Mouse (Mus musculus): ENCODE measurements around the gene Gm26727. TPM values are rescaled to one million over a fixed set of nuclear protein-coding genes. Genes with fewer than 3 reads are reported as not detected.
A peak's percentile ranks its signal among the peaks of the same experiment; 100 is the strongest.
"Not testable (repeated sequence)": the region's sequence is repeated elsewhere in the genome, so short reads cannot be mapped to it uniquely, and the experiment has no call there.

Gene Gm26727
- not detected for total RNA-seq (2021)
- long read RNA-seq, experiment 1 = 0 reads
- long read RNA-seq, experiment 2 = 0 reads

DNA sequence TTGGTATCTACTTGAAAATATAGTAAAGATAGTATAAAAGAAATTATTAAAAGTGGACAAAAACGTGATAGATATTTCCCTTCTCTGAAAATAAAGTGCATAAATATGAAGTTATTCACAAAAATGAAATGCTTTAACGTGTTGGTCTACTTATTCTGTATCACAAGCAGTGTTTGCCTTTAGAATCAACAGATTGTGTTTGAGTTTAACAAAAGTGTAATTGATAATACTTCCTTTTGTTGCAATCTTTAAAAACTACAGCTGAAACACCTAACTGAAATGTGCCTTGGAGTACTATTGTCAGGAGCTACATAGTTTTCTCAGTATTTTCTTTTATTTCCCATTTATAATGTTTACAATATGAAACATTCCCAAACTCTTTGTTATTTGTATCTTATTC lies at the start of gene Gm26727:
TSS of gene Gm26727 (minus strand) at position 101 of the 400 bp plus-strand sequence.
- no peak within 1 kb of the TSS for H3K4me3 ChIP-seq
- no peak for TF ChIP-seq CTCF (IDR thresholded peaks at IDR 0.05)
- DNase-seq (ENCODE audit: extremely low spot score in 1 of 2, low spot score in 2 of 2) = no peak
- H3K27ac ChIP-seq = no peak within 1 kb of the TSS
- intact Hi-C loops (cut with DNase I) = no loop called here

DNA sequence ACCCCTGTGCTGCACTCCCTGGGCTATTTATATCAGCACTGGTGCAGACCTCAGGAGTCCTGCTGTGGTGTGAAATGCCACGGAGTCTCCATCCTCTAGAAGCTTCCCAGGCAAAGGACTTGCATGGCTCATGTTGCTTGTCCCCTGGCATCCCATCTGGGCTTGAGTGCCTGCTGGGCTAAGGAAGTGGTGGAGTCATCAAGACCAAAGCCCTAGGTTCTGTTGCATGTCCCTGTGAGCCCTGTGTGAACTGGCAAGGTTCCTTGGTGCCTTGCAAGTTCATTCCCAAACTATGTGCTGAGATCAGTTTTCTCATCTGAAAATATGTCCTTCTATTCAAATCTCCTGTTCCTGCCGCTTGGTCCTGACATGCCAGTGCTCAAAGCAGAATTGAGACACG lies 48.1 kb upstream of the Gm26727 start:
- TF ChIP-seq CTCF (IDR thresholded peaks at IDR 0.05) = no peak
- H3K4me3 ChIP-seq = no peak overlapping the region
- no peak for DNase-seq (ENCODE audit: extremely low spot score in 1 of 2, low spot score in 2 of 2)
- no peak overlapping the region for H3K27ac ChIP-seq
- intact Hi-C loops (cut with DNase I) = no loop called here

DNA sequence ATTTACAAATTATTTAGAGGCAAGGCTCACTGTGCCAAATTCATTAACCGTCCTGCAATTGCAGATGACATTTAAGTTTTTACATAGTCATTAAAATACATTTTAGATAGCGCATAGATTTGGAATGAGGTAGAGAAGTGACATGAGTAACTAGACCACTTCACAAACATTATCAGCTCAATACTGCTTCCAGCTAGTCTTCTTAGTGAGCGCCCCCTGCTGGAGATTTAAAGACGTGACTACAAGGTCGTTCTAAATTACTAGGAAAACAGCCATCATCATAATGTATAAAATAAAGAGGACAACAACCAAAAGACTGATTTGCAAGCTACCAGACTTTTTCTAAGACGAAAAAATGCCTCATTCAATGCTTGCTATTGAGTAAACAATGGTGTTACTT lies 44.8 kb upstream of the Gm26727 start:
- no peak overlapping the region for H3K27ac ChIP-seq
- intact Hi-C loops (cut with DNase I) = loop anchor here (5.0 to 10.0 kb wide), 3 partner anchors 250 to 653 kb away; no protein-coding TSS in a partner anchor
- TF ChIP-seq CTCF (IDR thresholded peaks at IDR 0.05) = peak; percentile 75
- peak in 1 of 2 experiments; percentile 35 for DNase-seq (ENCODE audit: extremely low spot score in 1 of 2, low spot score in 2 of 2)
- no peak overlapping the region for H3K4me3 ChIP-seq

DNA sequence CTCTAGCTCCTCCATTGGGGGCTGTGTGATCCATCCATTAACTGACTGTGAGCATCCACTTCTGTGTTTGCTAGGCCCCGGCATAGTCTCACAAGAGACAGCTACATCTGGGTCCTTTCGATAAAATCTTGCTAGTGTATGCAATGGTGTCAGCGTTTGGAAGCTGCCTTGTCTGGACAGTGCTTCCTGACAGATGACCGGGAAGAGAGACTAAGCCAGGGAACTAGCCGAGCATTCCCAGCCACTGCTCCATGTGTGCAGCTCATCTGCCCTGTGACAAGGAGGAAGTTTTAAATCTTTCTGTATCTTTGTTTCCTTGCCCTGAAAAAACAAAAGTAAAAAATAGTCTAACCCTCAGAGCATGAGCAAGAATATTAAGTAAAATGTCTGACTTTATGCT lies 37.0 kb upstream of the Gm26727 start:
- not testable (repeated sequence) for H3K27ac ChIP-seq; DNase-seq (ENCODE audit: extremely low spot score in 1 of 2, low spot score in 2 of 2); H3K4me3 ChIP-seq
- intact Hi-C loops (cut with DNase I) = loop anchor here (10.0 kb wide), 1 partner anchor 645 kb away; no protein-coding TSS in a partner anchor

DNA sequence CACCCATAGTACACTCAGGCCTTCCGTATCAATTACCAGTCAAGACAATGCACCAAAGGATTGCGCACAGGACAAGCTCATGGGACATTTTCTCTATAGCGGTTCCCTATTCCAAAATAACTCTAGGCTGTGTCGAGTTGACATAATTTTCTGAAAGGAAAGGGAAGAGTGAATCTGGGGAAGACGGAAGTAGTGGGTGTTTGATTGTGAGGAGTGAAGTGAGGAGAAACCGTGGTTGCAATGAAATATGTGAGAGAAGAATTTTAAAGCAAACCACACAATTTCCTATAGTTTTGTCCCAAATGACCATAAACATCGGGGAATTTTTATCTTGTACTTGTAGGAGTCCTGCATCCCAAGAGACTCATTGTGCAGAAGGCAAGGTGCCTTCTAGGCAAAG lies 34.1 kb upstream of the Gm26727 start:
- no peak overlapping the region for H3K4me3 ChIP-seq
- DNase-seq (ENCODE audit: extremely low spot score in 1 of 2, low spot score in 2 of 2) = no peak
- TF ChIP-seq CTCF (IDR thresholded peaks at IDR 0.05) = no peak
- intact Hi-C loops (cut with DNase I) = no loop called here
- H3K27ac ChIP-seq = no peak overlapping the region

DNA sequence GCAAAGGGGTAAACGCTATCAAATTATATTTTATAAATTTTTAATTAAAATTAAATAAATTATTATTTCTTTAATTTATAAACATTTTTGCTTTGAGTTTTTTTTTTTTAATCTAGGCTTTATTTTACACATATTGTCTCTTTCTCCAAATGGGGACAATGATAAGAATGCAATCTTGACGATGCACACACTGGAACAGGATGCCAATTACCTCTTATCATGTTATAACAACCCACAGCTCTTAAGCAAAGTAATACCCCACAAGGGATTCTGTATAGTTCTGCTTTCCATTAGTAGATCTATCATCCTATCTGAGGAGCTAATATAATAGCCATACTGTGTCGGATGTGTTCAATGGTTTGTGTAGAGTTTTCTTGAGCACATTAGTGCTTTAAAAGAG lies 27.9 kb upstream of the Gm26727 start:
- no peak overlapping the region for H3K4me3 ChIP-seq
- H3K27ac ChIP-seq = no peak overlapping the region
- intact Hi-C loops (cut with DNase I) = no loop called here
- no peak for DNase-seq (ENCODE audit: extremely low spot score in 1 of 2, low spot score in 2 of 2)
- no peak for TF ChIP-seq CTCF (IDR thresholded peaks at IDR 0.05)

DNA sequence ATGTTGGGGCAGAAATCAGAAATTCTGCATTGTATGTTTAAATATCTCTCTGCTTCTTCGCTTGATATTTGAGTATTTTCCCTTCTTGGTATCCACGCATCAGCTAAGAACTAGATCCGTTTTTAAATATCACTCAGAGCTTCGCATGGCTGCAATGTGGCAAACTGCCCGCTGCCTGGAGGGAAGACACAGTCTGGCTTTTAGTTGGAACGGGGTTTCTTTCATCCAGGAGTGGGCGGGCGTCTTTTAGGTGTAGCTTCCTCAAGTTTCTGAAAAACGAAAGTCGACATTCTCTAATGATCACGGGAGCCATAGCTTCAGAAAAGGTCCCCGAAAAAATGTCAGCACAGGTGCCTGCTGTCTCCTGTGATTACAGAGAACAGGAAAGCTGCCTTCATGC lies 14.2 kb upstream of the Gm26727 start:
- intact Hi-C loops (cut with DNase I) = no loop called here
- Histone ChIP-seq H3K4me3 (peak overlapping the region; percentile 32), H3K27ac (no peak overlapping the region)
- DNase-seq (ENCODE audit: extremely low spot score in 1 of 2, low spot score in 2 of 2) = peak; percentile 18 to 43
- no peak for TF ChIP-seq CTCF (IDR thresholded peaks at IDR 0.05)

DNA sequence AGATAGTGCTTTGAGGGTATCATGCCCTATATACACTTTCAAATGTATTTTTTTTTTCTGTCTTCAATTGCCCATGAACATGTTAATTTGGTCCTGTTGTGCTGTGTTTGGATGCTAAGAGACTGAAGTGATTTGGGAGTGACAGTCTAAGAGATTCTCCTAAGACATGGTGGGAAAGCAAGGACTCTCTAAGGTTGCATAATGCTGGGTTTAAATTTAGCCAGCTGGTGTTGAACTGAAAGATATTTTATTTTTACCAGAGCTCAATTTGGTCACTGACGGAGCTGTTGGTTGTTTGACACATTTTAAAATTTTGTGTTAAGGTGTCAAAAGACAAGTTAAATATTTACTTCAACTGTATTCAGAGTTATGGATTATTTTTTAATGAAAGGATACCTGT lies 13.8 kb upstream of the Gm26727 start:
- no peak for TF ChIP-seq CTCF (IDR thresholded peaks at IDR 0.05)
- Histone ChIP-seq H3K4me3 (peak overlapping the region; percentile 32), H3K27ac (no peak overlapping the region)
- DNase-seq (ENCODE audit: extremely low spot score in 1 of 2, low spot score in 2 of 2) = no peak
- intact Hi-C loops (cut with DNase I) = no loop called here

DNA sequence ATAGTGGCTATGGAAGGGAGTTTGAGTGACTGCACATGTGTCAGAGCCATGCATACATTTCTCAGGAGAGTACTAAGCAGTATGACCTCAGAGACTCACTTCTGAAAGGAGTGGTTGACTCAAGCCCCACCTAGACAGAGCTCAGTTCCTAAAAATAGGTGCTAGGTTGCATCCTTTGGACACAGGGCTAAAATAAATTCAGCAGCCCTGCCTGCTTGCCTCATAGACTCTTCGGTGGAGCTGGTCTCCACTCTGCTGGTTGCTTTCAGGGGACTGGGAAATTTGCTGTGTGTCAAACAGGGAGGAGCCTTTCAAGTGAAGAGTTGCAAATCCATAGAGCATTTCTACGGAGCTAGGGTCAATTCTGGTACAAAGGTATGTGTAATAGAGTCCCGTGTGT lies 12.8 kb upstream of the Gm26727 start, which contains the start of gene Xirp2:
TSS of gene Xirp2 (plus strand) at position 223 of the 400 bp plus-strand sequence.
- intact Hi-C loops (cut with DNase I) = no loop called here
- no peak for DNase-seq (ENCODE audit: extremely low spot score in 1 of 2, low spot score in 2 of 2)
- no peak for TF ChIP-seq CTCF (IDR thresholded peaks at IDR 0.05)
- no peak within 1 kb of the TSS for H3K27ac ChIP-seq
- H3K4me3 ChIP-seq = no peak within 1 kb of the TSS; the same call in 1 of the 2 replicates

DNA sequence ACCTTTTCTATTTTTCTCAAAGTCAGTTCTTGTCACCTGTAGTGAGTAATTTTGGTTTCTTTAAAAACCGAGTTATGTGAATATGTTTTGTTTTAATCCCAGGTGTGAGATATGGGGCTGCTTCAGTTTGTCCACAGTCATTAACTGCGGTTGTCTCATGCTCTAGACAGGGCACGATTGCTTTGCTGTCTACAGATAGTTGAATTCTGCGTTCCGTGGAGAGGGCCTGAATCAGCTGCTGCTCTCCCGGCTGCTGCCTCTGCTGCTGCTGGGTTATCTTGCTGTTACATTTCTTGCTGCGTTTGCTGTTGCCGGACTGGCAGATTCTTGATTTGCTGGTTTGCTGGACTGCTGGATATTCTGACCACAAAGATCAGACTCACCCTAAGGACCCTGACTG lies 5.3 kb upstream of the Gm26727 start:
- no peak for TF ChIP-seq CTCF (IDR thresholded peaks at IDR 0.05)
- intact Hi-C loops (cut with DNase I) = no loop called here

DNA sequence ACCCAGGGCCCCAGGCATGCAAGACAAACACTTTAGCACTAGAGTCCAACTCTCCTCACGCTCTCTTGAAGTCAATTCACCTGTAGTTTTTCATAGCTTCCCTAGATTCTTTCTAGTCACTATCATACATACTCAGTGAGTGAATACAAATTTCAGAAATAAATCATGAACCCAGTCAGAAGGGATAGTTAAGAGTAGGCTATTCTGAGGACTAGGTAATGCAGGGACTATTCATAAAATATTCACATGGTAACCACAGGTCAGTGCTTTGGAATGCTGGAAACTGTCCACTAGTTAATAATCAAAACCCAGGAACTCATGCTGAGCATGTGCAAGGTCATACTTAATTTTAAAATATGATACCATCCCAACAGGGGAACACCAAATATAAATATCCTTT lies 10.2 kb downstream of the Gm26727 start:
- intact Hi-C loops (cut with DNase I) = no loop called here
- TF ChIP-seq CTCF (IDR thresholded peaks at IDR 0.05) = no peak

More for the DNA sequence above, 5.3 kb upstream of the Gm26727 start:
- no peak overlapping the region for H3K4me3 ChIP-seq
- no peak overlapping the region for H3K27ac ChIP-seq
- no peak for DNase-seq (ENCODE audit: extremely low spot score in 1 of 2, low spot score in 2 of 2)

DNA sequence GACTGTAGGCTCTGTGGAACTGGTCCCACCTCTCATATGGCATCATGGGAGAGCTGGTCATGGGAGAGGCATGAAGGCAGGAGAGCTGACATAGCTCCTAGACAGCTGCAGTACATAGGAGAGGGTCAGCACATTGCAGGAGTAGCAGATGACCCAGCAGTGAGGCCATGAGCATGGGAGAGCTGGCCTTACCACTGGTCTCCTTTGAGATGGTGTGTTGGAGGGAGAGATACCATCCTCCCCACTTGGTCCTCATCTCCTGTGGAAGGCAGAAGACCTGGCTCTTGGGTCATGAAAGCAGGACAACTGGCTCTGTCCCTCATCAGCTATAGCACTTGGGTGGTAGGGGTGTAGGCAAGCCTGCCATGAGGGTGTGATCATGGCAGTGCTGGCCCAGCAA lies 12.1 kb downstream of the Gm26727 start:
- intact Hi-C loops (cut with DNase I) = no loop called here
- Histone ChIP-seq H3K4me3 (no peak overlapping the region), H3K27ac (no peak overlapping the region)
- TF ChIP-seq CTCF (IDR thresholded peaks at IDR 0.05) = no peak
- no peak for DNase-seq (ENCODE audit: extremely low spot score in 1 of 2, low spot score in 2 of 2)

More for the DNA sequence above, 10.2 kb downstream of the Gm26727 start:
- Histone ChIP-seq H3K27ac (no peak overlapping the region), H3K4me3 (no peak overlapping the region)
- no peak for DNase-seq (ENCODE audit: extremely low spot score in 1 of 2, low spot score in 2 of 2)

DNA sequence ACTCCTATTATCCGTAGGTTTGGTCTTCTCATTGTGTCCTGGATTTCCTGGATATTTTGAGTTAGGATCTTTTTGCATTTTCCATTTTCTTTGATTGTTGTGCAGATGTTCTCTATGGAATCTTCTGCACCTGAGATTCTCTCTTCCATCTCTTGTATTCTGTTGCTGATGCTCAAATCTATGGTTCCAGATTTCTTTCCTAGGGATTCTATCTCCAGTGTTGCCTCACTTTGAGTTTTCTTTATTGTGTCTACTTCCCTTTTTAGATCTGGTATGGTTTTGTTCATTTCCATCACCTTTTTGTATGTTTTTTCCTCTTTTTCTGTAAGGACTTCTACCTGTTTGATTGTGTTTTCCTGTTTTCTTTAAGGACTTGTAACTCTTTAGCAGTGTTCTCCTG lies 19.6 kb downstream of the Gm26727 start, which contains the start of gene Gm21830:
TSS of gene Gm21830 (plus strand) at position 301 of the 400 bp plus-strand sequence.
- DNase-seq (ENCODE audit: extremely low spot score in 1 of 2, low spot score in 2 of 2); intact Hi-C loops (cut with DNase I); H3K4me3 ChIP-seq; H3K27ac ChIP-seq: not testable (repeated sequence)

Other genes with a start within 250 kb of the Gm26727 start
- not detected for gene Gm21830, start 19.5 kb downstream of the Gm26727 start, total RNA-seq (2021)
- gene Xirp2, start 12.8 kb upstream of the Gm26727 start, total RNA-seq (2021) = under 1 TPM; 0.05 TPM
- gene B3galt1, start 132.7 kb upstream of the Gm26727 start, total RNA-seq (2021) = 10 to 100 TPM; 82.0 to 94.2 TPM

All from left cerebral cortex, adult 2 months (tissue).